24 mouse cellular contexts compared by ENCODE assay signal in genomic region chr13:102458711-102459110, GRCm38 (mm10).
DNase-seq lines count a peak whose midpoint lies in the region; ATAC-seq and TF ChIP-seq lines count a peak whose summit lies in the region.
"Had no signal": no experiment of that assay in that cellular context is flagged by ENCODE, and none has a peak within 500 bp of the region (broad histone marks: within the 10 kb centered on the region; RNA-seq: fewer than 3 reads in every experiment).

No protein-coding gene starts in this region.

- peak; percentile 40 for DNase-seq in embryonic facial prominence, embryonic 14.5 days (ENCODE audit: low spot score)
- no peak for DNase-seq in embryonic facial prominence, embryonic 10.5 days (ENCODE audit: low spot score)
- peak; percentile 70 for DNase-seq in kidney, postnatal 0 days (ENCODE audit: low spot score)
- DNase-seq in adipocyte (ENCODE audit: low spot score), result peak; percentile 50
- peak; percentile 19 to 51 for DNase-seq in kidney, postnatal 4 days
- no peak for DNase-seq in layer of hippocampus, adult 8-10 months (ENCODE audit: low spot score in 2 of 2)
- DNase-seq: adrenal gland, postnatal 10 days; B cell, adult 2 months; cerebellum, adult 11 months; cerebellum, adult 8-10 months; cerebellum, postnatal 14 days; embryo, embryonic 11 days; gastrocnemius, postnatal 10 days; heart, adult 18-20 months; heart, postnatal 10 days; heart, postnatal 4 days had no signal

- no peaks in the 10 kb centered on the region for H3K4me1 ChIP-seq in embryonic facial prominence, embryonic 14.5 days (ENCODE audit: control insufficient read depth, insufficient read depth, low read length)
- H3K4me1 ChIP-seq in embryonic facial prominence, embryonic 10.5 days, result no peaks in the 10 kb centered on the region
- 0 out of 2 replicates have a peak, but pooled peaks cover 7% of the 10 kb centered on the region for H3K4me1 ChIP-seq in kidney, postnatal 0 days (replicated peaks; ENCODE audit: insufficient read depth, low read length)
- H3K4me1 ChIP-seq in kidney, embryonic 15.5 days, result no peaks in the 10 kb centered on the region
- H3K4me1 ChIP-seq: embryonic facial prominence, embryonic 12.5 days; forebrain, embryonic 12.5 days; heart, embryonic 10.5 days; hindbrain, embryonic 12.5 days had no signal

- H3K9ac ChIP-seq in embryonic facial prominence, embryonic 14.5 days (ENCODE audit: low read depth, low read length), result no peak overlapping the region
- H3K9ac ChIP-seq in kidney, postnatal 0 days (ENCODE audit: low read depth, low read length), result no peak overlapping the region
- no peak overlapping the region for H3K9ac ChIP-seq in kidney, embryonic 15.5 days
- H3K9ac ChIP-seq: embryonic facial prominence, embryonic 12.5 days; forebrain, embryonic 12.5 days; hindbrain, embryonic 12.5 days had no signal

- no peak overlapping the region for H3K4me2 ChIP-seq in embryonic facial prominence, embryonic 14.5 days (ENCODE audit: low read depth, low read length)
- no peak overlapping the region for H3K4me2 ChIP-seq in kidney, postnatal 0 days (ENCODE audit: low read length)
- H3K4me2 ChIP-seq in kidney, embryonic 15.5 days, result no peak overlapping the region
- H3K4me2 ChIP-seq: embryonic facial prominence, embryonic 12.5 days; forebrain, embryonic 12.5 days; hindbrain, embryonic 12.5 days had no signal

- TF ChIP-seq CTCF in kidney, postnatal 0 days (IDR thresholded peaks at IDR 0.05; ENCODE audit: low read depth), result no peak

- H3K27ac ChIP-seq in embryonic facial prominence, embryonic 14.5 days (replicated peaks; ENCODE audit: low read depth, low read length), result no peak overlapping the region
- H3K27ac ChIP-seq in embryonic facial prominence, embryonic 10.5 days (replicated peaks), result no peak overlapping the region
- H3K27ac ChIP-seq in kidney, postnatal 0 days, result no peak overlapping the region
- no peak overlapping the region for H3K27ac ChIP-seq in kidney, embryonic 15.5 days
- H3K27ac ChIP-seq: embryonic facial prominence, embryonic 12.5 days; forebrain, embryonic 12.5 days; heart, embryonic 10.5 days; hindbrain, embryonic 12.5 days had no signal

- H3K36me3 ChIP-seq in embryonic facial prominence, embryonic 14.5 days (ENCODE audit: control insufficient read depth, insufficient read depth, low read length), result no peaks in the 10 kb centered on the region
- no peaks in the 10 kb centered on the region for H3K36me3 ChIP-seq in embryonic facial prominence, embryonic 10.5 days (replicated peaks)
- no peaks in the 10 kb centered on the region for H3K36me3 ChIP-seq in kidney, postnatal 0 days (ENCODE audit: insufficient read depth, low read length)
- no peaks in the 10 kb centered on the region for H3K36me3 ChIP-seq in kidney, embryonic 15.5 days
- H3K36me3 ChIP-seq: embryonic facial prominence, embryonic 12.5 days; forebrain, embryonic 12.5 days; G1E; heart, embryonic 10.5 days; hindbrain, embryonic 12.5 days had no signal

- no peaks in the 10 kb centered on the region for H3K27me3 ChIP-seq in embryonic facial prominence, embryonic 14.5 days (replicated peaks; ENCODE audit: control insufficient read depth, insufficient read depth, low read length)
- H3K27me3 ChIP-seq in embryonic facial prominence, embryonic 10.5 days (replicated peaks; ENCODE audit: low read depth, poor library complexity, severe bottlenecking), result no peaks in the 10 kb centered on the region
- no peaks in the 10 kb centered on the region for H3K27me3 ChIP-seq in kidney, postnatal 0 days (ENCODE audit: insufficient read depth, low read length)
- no peaks in the 10 kb centered on the region for H3K27me3 ChIP-seq in kidney, embryonic 15.5 days
- H3K27me3 ChIP-seq: embryonic facial prominence, embryonic 12.5 days; forebrain, embryonic 12.5 days; hindbrain, embryonic 12.5 days had no signal

- ATAC-seq in embryonic facial prominence, embryonic 14.5 days (ENCODE audit: low read depth), result no peak
- no peak for ATAC-seq in kidney, postnatal 0 days (replicated peaks; ENCODE audit: low FRiP score, low read depth)
- ATAC-seq in kidney, embryonic 15.5 days (replicated peaks; ENCODE audit: low FRiP score), result no peak
- ATAC-seq: CD4-positive, CD25-positive, alpha-beta regulatory T cell, adult 4 months; forebrain, embryonic 16.5 days had no signal

- H3K4me3 ChIP-seq in embryonic facial prominence, embryonic 14.5 days (ENCODE audit: low read depth, low read length), result no peak overlapping the region
- no peak overlapping the region for H3K4me3 ChIP-seq in embryonic facial prominence, embryonic 10.5 days
- no peak overlapping the region for H3K4me3 ChIP-seq in kidney, postnatal 0 days (replicated peaks; ENCODE audit: low read depth, low read length)
- H3K4me3 ChIP-seq in kidney, embryonic 15.5 days (replicated peaks), result no peak overlapping the region
- H3K4me3 ChIP-seq: embryonic facial prominence, embryonic 12.5 days; forebrain, embryonic 12.5 days; heart, embryonic 10.5 days; hindbrain, embryonic 12.5 days had no signal

- no peaks in the 10 kb centered on the region for H3K9me3 ChIP-seq in embryonic facial prominence, embryonic 14.5 days (ENCODE audit: control insufficient read depth, low read length)
- no peaks in the 10 kb centered on the region for H3K9me3 ChIP-seq in embryonic facial prominence, embryonic 10.5 days
- H3K9me3 ChIP-seq in kidney, postnatal 0 days (replicated peaks; ENCODE audit: low read length), result no peaks in the 10 kb centered on the region
- H3K9me3 ChIP-seq in kidney, embryonic 15.5 days (replicated peaks), result no peaks in the 10 kb centered on the region
- H3K9me3 ChIP-seq: embryonic facial prominence, embryonic 12.5 days; forebrain, embryonic 12.5 days; G1E; heart, embryonic 10.5 days; hindbrain, embryonic 12.5 days had no signal

- 38% methylated on average over 2 of the region's 2 CpGs for WGBS in embryonic facial prominence, embryonic 14.5 days
- WGBS in embryonic facial prominence, embryonic 10.5 days, result 70% methylated on average over 2 of the region's 2 CpGs
- 18% methylated on average over 2 of the region's 2 CpGs for WGBS in kidney, postnatal 0 days
- 35% methylated on average over 2 of the region's 2 CpGs for WGBS in kidney, embryonic 15.5 days

Comparison
In these comparisons a context has a peak if more than half of its experiments do, and no peak if none do; other contexts are left out.
1. DNase-seq: peak in embryonic facial prominence, embryonic 14.5 days (single experiment), kidney, postnatal 0 days (single experiment), adipocyte (single experiment) and kidney, postnatal 4 days (2 of 2); none in embryonic facial prominence, embryonic 10.5 days (single experiment) and layer of hippocampus, adult 8-10 months (0 of 2).